Mouse (Mus musculus): ENCODE results near the gene Dnase1l2. TPM values are rescaled to one million over a fixed set of nuclear protein-coding genes. Genes with fewer than 3 reads are reported as not detected.
A peak's percentile ranks its signal among the peaks of the same experiment; 100 is the strongest.
"Not testable (repeated sequence)": the region's sequence is repeated elsewhere in the genome, so short reads cannot be mapped to it uniquely, and the experiment has no call there.

Gene Dnase1l2
- polyA plus RNA-seq, 1 experiment: not detected

- peaks cover 13% of the 10 kb centered on the region for H3K4me1 ChIP-seq (ENCODE audit: control insufficient read depth, insufficient read depth, low read length)
- peak within 1 kb of the TSS; percentile 97 for H3K27ac ChIP-seq (ENCODE audit: insufficient read depth, low read depth, low read length)
- H3K4me3 ChIP-seq (ENCODE audit: insufficient read depth, low read depth, low read length): peak within 1 kb of the TSS; percentile 90
- TF ChIP-seq POLR2A (IDR thresholded peaks at IDR 0.05; ENCODE audit: insufficient read depth, low read depth, low read length) (peak; percentile 79), CTCF (IDR thresholded peaks at IDR 0.05; ENCODE audit: insufficient read depth, low read depth, low read length) (no peak)
- under 1% methylated on average over 48 of the region's 48 CpGs for WGBS
Measured at GRCm38 (mm10) chr17:24426471-24427169, 16.3 kb downstream of the Dnase1l2 start, which contains the start of gene Eci1. TSS of gene Eci1 (plus strand) at chr17:24426641.

GRCm38 (mm10) chr17:24425905-24426304, 17.0 kb downstream of the Dnase1l2 start:
- no peak overlapping the region for H3K4me3 ChIP-seq (ENCODE audit: insufficient read depth, low read depth, low read length)
- 84% methylated on average over 7 of the region's 7 CpGs for WGBS
- TF ChIP-seq POLR2A (IDR thresholded peaks at IDR 0.05; ENCODE audit: insufficient read depth, low read depth, low read length): no peak
- peaks cover 13% of the 10 kb centered on the region for H3K4me1 ChIP-seq (ENCODE audit: control insufficient read depth, insufficient read depth, low read length)
- no peak overlapping the region for H3K27ac ChIP-seq (ENCODE audit: insufficient read depth, low read depth, low read length)

GRCm38 (mm10) chr17:24425326-24425725, 17.6 kb downstream of the Dnase1l2 start:
- H3K4me1 ChIP-seq (ENCODE audit: control insufficient read depth, insufficient read depth, low read length); H3K4me3 ChIP-seq (ENCODE audit: insufficient read depth, low read depth, low read length); H3K27ac ChIP-seq (ENCODE audit: insufficient read depth, low read depth, low read length): not testable (repeated sequence)
- WGBS: 96% methylated on average over 6 of the region's 8 CpGs

- H3K27ac ChIP-seq (ENCODE audit: insufficient read depth, low read depth, low read length): no peak overlapping the region
- WGBS: 92% methylated on average over 5 of the region's 5 CpGs
- TF ChIP-seq CTCF (IDR thresholded peaks at IDR 0.05; ENCODE audit: insufficient read depth, low read depth, low read length) (no peak), POLR2A (IDR thresholded peaks at IDR 0.05; ENCODE audit: insufficient read depth, low read depth, low read length) (no peak)
- H3K4me1 ChIP-seq (ENCODE audit: control insufficient read depth, insufficient read depth, low read length): peaks cover 3% of the 10 kb centered on the region
- no peak overlapping the region for H3K4me3 ChIP-seq (ENCODE audit: insufficient read depth, low read depth, low read length)
Measured at GRCm38 (mm10) chr17:24424489-24424888, 18.4 kb downstream of the Dnase1l2 start.

GRCm38 (mm10) chr17:24423114-24423513, 19.8 kb downstream of the Dnase1l2 start:
- peaks cover 3% of the 10 kb centered on the region for H3K4me1 ChIP-seq (ENCODE audit: control insufficient read depth, insufficient read depth, low read length)
- WGBS: 86% methylated on average over 4 of the region's 4 CpGs
- H3K27ac ChIP-seq (ENCODE audit: insufficient read depth, low read depth, low read length): no peak overlapping the region
- H3K4me3 ChIP-seq (ENCODE audit: insufficient read depth, low read depth, low read length): no peak overlapping the region
- TF ChIP-seq CTCF (IDR thresholded peaks at IDR 0.05; ENCODE audit: insufficient read depth, low read depth, low read length) (no peak), POLR2A (IDR thresholded peaks at IDR 0.05; ENCODE audit: insufficient read depth, low read depth, low read length) (no peak)

- WGBS: 82% methylated on average over 3 of the region's 3 CpGs
Measured at GRCm38 (mm10) chr17:24416051-24416652, 26.8 kb downstream of the Dnase1l2 start.

GRCm38 (mm10) chr17:24415011-24415410, 27.9 kb downstream of the Dnase1l2 start:
- no peak for TF ChIP-seq POLR2A (IDR thresholded peaks at IDR 0.05; ENCODE audit: insufficient read depth, low read depth, low read length)
- TF ChIP-seq CTCF (IDR thresholded peaks at IDR 0.05; ENCODE audit: insufficient read depth, low read depth, low read length): no peak
- H3K27ac ChIP-seq (ENCODE audit: insufficient read depth, low read depth, low read length): no peak overlapping the region
- under 1% methylated on average over 21 of the region's 21 CpGs for WGBS
- H3K4me1 ChIP-seq (ENCODE audit: control insufficient read depth, insufficient read depth, low read length): peaks cover 8% of the 10 kb centered on the region
- H3K4me3 ChIP-seq (ENCODE audit: insufficient read depth, low read depth, low read length): peak overlapping the region; percentile 75

More at GRCm38 (mm10) chr17:24416051-24416652, 26.8 kb downstream of the Dnase1l2 start:
- Histone ChIP-seq H3K4me1 (ENCODE audit: control insufficient read depth, insufficient read depth, low read length) (peaks cover 8% of the 10 kb centered on the region), H3K4me3 (ENCODE audit: insufficient read depth, low read depth, low read length) (no peak overlapping the region), H3K27ac (ENCODE audit: insufficient read depth, low read depth, low read length) (no peak overlapping the region)
- no peak for TF ChIP-seq CTCF (IDR thresholded peaks at IDR 0.05; ENCODE audit: insufficient read depth, low read depth, low read length)
- TF ChIP-seq POLR2A (IDR thresholded peaks at IDR 0.05; ENCODE audit: insufficient read depth, low read depth, low read length): no peak

GRCm38 (mm10) chr17:24414230-24414976, 28.5 kb downstream of the Dnase1l2 start, which contains the start of gene Rnps1:
TSS of gene Rnps1 (plus strand) at chr17:24414565.
- peak within 1 kb of the TSS; percentile 60 for H3K27ac ChIP-seq (ENCODE audit: insufficient read depth, low read depth, low read length)
- WGBS: under 1% methylated on average over 64 of the region's 64 CpGs
- peaks cover 8% of the 10 kb centered on the region for H3K4me1 ChIP-seq (ENCODE audit: control insufficient read depth, insufficient read depth, low read length)
- TF ChIP-seq CTCF (IDR thresholded peaks at IDR 0.05; ENCODE audit: insufficient read depth, low read depth, low read length): no peak
- TF ChIP-seq POLR2A (IDR thresholded peaks at IDR 0.05; ENCODE audit: insufficient read depth, low read depth, low read length): peak; percentile 85
- H3K4me3 ChIP-seq (ENCODE audit: insufficient read depth, low read depth, low read length): peak within 1 kb of the TSS; percentile 75
